Mouse (Mus musculus) urinary bladder, postnatal 25 days (tissue): ENCODE data around the gene Mogs.

Experiments
- DNase-seq: peaks from one replicate; pipeline ENCODE4 v3.0.0; 2022; ENCODE audit warnings: low spot score

The Mogs gene

DNA sequence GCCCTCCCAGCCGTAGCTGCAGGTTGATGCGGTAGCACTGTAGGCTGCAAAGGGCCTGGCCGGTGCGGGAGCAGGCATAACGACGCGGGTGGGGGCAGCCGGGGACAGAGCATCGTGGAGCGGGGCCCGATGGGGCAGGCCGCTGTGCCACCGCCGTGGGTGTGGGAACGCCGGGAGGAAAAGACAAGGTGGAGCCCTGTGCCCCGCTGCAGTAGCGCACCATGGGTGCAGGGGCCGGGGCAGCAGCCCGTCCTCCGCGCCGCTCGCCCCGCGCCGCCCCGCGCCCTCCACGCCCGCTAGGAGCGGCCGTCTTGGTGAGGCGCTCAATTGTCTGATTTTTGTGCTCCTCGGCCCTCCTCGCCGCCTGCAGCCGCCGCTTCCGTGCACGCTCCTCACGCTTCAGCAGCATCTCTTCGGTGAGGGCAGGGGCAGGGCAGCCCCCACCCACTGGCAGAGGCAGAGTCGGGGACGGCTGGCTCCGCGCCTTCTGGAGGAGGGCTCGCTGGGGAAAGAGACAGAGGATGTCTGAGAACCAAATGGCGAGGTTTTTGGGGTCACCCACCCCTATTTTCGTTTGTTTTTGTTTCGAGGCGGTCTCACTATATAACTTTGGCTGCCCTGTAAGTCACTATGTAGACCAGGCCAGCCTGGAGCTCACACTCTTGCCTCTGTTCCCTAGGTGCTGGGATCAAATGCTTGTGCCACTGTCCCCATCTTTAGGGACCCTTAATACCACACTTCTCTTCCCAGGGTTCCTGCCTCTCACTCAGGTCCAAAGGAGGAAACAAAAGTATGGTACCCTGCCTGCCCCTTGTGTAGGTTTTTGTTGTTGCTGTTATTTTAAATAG, 6.8 kb downstream of the Mogs start:
- no peak for DNase-seq

DNA sequence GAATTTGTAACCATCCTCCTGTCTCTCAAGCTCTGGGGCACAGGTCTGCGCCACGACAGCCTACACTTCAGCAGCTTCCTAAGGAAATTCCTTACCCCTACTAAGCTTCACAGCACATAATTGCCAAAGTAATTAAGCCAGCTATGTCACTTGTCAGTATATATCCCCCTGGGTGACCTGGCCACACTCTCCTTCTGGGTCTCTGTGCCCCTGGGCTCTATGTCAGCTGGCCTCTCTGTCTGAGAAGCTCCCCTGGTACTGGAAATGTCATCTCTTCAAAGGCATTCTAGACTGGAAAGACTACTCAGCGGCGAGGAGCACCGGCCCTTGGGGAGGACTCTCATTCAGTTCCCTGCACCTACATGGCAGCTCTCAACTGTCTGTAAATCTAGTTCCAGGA, 7.7 kb downstream of the Mogs start:
- DNase-seq: no peak

DNA sequence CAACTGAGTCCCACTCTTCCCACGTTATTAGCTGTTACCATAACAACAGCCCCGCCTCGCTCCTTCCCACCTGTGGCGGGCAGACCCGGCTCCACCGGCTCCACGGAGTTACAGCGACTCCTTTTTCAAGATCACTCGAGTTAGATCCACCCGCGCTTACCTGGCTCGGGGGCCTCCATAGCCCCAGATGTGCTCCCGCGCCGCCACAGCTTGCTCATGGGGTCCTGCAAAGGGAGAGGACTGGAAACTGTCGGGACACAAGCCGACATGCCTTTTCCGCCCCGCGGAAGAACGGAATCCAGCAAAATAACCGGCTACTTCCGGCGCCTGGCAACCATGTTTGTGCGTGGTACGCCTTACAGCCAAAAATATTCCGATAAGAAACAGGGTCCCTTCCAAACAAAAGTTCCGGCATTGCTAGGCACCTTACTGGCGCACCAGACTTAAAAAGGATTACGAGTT, 9.6 kb downstream of the Mogs start:
- peak; percentile 86 for DNase-seq

DNA sequence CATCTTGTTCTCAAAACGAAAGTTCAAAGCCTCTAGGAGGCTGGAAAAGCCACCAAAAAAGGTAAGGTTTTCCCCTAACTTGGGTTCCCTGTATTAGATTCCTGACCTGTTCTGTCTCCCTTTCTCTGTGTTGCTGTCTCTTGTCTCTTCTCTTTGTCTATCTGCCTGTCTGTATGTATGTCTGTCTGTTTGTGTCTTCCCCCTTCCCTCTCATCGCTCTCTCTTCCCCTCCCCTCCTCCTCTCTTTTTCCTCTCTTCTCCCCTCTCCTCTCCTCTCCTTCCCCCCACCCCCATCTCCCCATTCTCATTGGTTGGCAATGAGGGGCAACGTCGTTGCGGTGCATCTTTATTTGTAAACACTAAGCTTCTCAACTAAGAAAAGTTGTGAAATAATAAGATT, 10.0 kb downstream of the Mogs start, which contains the start of gene Ino80b:
Gene Ino80b (minus strand): TSS at position 101 of the 400 bp plus-strand sequence.
- DNase-seq: no peak

DNA sequence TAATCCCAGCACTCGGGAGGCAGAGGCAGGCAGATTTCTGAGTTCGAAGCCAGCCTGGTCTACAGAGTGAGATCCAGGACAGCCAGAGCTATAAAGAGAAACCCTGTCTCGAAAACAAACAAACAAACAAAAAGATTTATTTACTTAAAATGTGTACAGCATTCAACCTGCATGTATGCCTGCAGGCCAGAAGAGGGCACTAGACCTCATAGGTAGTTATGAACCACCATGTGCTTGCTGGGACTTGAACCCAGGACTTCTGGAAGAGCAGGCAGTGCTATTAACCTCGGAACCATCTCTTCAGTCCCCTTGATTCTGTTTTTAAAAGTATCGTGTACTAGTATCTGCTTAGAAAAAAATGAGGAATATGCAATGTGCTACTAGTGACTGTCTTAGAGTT, 12.1 kb downstream of the Mogs start:
- no peak for DNase-seq

DNA sequence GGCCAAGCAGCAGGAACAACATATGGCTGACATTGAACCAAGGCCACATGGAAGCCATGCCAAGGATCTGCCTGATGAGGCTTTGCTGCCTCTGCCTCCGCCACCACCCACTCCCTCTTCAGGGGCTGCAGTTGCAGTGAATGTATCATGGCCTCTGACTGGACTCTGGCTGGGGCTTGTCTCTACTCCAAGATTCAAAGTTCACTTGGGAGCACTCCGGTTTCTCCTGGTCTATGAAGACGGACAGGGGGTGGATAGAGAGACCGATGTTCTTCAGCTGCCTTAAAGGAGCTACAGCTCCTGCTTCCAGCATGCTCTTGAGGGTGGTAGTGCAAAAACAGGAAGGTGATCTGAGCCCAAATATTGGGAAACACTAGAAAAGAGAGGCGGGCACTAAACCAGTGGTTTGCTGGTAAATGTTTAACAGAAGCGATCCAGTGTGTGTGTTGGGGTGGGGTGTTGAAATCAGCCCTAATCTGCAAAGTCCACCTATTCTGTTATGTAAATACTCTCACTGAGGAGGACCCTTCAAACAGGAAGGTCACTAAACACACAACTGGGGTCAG, 16.3 kb downstream of the Mogs start:
- no peak for DNase-seq

DNA sequence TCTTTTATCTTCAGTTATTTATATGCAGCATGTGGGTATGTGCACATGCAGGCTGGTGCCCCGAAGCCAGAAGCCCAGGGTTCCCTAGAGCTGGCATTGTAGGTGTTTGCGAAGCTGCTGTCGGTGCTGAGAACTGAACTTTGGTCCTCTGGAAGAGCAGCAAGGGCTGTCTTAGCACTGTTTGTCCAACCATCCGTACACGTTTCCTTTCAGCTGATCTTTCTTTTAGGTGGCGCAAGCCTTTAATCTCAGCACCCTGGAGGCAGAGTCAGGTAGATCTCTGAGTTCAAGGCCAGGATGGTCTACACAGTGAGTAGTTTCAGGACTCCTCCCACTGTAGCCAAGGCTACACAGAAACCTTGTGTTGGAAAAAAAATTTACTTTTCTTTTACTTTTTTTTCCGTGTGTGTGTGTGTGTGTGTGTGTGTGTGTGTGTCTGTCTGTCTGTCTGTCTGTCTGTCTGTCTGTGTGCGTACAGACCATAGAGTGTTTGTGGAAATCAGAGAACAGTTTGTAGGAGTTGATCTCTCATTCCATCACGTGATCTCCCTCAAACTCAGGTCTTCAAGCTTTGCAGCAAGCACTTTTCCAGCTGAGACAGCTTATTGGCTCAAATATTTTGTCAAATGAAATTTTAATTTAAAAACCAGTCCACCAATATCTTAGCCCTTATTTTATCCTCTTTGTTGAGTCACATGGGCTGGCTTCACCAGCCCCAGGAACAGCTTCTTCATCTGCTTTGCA, 17.1 kb downstream of the Mogs start:
- no peak for DNase-seq

DNA sequence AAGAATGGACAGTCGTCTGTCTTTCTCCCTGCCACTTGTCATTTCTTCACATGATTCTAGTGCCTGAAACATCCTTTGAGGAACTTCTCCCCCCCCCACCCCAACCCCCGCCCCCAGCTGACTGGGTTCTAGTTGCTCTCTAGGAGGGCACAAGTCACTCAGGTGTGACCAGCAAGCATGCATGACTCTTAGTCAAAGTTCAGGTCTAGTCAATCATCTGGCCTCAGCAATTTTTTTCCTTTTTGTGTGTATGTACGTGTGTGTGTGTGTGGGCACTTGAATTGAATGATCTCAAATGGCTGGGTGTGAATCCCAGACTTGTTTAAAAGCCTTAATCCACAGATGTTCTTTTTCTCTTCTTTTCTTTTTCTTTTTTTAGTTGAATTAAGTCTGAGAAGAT, 18.9 kb downstream of the Mogs start:
- DNase-seq: no peak

DNA sequence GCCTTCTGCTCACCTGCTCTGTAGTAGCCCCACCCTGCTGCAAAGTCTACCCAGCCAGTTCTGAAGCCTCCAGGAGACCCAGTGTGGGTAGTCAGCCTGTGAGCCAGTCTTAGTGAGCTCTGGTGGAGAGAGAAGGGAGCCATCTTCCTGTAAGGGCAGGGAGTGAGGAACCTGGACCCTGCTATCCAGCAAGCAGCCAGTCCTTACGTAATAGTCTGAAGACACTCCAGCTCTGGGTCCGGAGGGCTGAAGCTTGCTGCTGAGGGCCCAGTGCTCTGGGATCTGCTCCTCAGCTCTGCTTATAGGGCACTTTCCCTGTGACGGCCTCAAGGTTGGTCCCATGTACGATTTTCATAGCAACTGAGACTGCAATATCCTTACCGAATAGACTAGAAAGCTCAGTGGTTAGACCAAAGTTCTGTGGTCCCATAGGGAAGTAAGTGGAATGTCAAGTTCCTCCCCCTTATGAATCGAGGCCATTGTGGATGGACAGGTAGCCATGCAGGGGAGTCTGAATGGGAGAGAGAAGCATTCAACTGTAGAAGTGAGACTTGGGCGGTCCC, 19.7 kb downstream of the Mogs start, which contains the start of gene Rtkn:
Gene Rtkn (plus strand): TSS at position 513 of the 563 bp plus-strand sequence.
- DNase-seq: no peak

DNA sequence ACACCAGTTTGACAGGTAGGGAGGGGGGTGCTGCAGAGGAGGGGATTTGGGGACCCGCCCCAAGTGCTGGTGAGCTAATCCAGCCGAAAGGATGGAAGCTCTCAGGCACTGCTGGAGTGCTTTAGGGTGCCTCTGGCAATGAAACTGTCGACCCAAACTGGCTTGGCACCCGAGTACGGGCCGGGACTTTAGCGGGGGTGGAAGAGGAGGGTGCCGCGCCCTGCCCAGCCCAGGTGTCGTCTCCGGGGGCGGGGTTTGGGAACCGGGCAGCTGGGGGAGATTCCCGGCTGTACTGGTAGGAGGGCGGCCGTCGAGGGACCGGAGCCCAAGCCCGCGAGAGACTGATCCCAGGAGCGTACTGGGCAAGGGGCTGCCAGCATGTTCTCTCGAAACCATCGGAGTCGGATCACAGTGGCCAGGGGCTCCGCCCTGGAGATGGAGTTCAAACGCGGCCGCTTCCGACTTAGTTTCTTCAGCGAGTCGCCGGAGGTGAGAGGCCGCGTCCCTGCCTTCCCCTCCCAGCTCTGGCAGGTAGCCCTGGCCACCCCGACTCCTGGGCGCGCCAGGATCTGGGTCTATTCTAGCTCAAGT, 20.4 kb downstream of the Mogs start:
- peak; percentile 41 for DNase-seq

DNA sequence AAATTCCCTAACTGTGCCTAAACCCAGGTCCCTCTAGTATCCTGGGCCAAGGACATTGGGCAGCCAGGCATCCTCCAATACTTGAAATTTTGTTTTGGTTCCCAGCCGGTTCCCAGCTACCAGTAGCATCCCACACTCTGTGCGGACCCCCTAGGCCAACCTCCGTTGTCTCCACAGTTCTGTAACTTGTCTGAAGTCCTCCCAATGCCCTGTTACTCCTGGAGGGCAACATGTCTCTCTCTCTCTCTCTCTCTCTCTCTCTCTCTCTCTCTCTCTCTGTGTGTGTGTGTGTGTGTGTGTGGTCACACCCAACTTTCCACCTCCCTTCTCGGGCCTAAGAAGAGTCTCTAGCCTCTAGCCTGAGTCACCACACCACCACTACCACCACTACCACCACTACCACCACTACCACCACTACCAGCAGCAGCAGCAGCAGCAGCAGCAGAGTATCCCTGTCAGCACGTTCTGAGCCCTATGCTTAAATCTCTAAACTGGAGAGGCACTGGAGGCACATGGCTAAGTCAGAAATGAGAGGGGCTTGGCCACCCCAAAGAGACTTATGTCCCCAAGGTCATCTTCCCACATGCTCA, 21.1 kb downstream of the Mogs start:
- DNase-seq: no peak

DNA sequence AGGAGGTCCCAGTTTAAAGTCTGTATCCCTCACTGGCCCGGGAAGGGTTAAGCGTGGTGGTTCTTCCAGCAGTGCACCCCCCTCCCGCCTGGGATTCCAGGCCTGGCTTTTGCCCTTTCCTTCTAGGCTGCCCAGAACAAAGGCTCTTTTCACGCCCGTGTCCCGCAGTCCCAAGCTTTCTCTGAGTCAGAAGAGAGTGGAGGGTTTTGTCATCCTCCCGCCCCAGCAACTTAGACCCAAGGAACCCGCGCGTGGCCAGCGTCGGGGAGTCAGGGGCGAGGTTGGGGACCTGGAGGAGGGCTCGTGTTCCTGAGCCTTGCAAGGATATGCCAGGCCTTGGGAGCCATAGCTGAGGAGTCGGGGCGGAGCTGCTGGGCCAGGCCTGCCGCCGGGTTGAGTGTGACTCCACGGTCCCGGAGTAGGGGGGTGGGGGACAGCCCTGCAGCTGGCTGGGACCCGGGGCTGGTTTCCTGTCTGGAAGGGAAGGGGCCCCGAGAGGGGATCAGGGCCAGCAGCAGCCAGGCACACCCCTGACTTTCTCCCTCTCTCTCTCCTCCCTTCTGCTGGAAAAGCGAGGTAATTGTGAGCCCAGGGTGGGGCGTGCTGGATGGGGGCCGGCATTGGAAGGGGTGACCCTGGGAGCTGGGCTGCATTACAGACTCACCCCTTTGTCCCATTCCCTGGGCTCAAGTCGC, 21.7 kb downstream of the Mogs start:
- peak; percentile 54 for DNase-seq

DNA sequence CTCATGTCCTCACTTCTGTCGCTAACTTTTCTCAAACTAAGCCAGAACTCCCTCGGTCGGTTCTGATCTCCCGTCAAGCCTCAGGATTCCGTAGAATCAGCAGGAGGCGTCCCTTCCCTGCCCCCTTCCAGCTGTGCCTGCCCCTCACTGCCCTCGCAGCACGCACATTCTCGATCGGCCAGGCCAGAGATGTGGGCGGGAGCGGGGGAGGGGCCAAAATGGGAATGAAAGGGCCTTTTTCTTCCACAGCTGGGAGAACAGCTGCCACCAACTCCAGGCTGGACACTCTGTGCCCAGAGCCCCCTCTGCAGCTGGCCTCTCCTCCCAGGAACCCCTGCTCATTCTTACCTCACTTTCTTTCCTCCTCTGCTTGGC, 22.3 kb downstream of the Mogs start:
- DNase-seq: peak; percentile 73

DNA sequence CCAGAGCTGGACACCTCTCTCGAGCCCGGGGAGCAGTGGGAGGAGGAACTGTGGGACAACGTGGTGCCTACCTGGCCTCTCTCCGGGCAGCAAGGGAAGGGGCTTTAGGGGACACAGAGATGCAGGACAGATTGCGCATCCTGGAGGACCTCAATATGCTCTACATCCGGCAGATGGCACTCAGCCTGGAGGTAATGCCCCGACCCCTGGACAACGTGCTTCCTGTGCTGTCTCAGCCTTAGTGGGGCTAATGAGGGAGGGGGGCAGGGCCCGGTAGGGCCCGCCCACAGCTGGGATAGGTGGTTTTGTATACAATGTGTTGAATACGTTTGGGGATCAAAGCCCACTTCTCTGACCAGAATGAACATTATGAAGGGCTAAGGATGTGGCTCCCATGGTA, 22.8 kb downstream of the Mogs start:
- no peak for DNase-seq

DNA sequence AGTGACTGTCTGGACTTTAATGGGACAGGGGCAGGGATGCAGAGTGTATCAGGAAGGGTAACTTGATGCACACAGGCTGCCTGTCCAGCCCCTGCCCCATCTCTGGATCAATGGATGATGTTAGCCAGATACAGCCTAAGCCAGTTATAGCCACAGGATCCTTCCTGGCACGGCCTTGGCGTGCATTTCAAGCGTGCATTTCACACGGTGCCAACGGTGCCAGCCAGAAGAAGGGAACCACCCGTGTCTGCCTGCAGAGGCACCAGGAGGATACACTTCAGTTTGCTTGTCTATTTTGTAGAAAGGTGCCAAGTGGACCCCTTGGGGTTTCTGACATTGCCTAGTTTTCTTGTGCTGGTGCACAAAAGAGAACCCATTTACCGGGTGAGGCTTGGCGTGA, 24.7 kb downstream of the Mogs start:
- no peak for DNase-seq

DNA sequence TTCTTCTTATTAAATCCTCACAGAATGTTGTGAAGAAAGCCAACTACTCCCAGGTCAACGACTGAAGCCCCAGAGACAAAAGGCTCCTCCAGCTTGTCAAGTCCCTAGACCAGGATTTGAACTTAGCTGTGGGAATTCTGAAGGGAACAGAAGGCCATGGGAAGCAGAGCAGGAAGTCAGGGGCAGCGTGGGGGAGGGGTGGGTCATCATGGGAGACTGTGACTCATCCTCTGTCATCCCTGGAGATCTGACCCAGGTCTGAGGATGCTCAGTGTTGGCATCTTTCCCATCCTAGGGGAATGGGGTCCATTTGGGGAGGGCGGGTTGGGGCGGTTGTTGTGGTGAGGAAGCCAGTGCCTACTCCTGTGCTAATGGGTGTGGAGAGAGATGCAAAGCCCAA, 26.3 kb downstream of the Mogs start:
- DNase-seq: no peak

DNA sequence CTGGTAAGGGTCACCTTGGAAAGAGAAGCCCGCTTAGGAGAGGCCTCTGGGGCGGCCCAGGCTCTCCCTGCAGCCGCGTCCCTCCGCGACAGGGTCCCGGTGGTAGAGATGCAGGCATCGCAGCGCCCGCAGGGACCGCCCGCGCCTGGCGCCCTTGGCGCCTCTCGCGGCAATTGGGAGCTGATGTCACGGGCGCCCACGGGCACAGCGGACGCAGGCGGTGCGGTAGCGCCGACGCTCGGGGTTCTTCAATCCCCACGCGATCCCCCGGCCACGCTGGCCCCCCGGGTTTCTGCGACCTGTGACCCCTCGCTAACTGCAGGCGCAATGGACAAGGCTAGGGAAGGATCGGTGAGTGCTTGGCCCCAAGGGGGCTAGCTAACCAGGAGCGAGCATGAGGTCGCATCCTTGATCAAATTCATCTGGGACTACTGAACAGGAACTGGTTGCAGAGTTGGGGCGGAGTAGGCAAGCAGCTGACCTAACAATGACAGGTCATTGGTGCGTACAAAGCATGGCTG, 27.0 kb downstream of the Mogs start:
- DNase-seq: no peak

DNA sequence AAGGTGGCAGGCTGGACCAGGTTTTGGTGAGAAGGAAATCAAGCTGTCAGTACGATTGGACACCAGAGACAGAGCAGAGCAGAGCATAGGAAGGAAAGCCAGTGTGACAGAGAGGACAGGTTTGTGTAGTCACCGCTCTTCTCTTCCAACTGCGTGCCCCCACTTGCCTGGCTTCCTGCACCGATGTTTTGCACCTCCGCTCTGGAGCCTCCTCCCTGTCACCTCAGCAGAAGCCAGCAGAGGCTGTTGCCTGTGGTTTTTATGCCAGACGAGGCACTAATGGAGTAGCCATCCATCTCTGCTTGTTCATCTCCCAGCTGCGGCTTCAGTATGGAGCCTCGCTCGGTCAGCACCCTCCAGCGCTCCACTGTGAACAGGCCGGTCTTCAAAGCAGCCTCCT, 27.6 kb downstream of the Mogs start:
- no peak for DNase-seq

DNA sequence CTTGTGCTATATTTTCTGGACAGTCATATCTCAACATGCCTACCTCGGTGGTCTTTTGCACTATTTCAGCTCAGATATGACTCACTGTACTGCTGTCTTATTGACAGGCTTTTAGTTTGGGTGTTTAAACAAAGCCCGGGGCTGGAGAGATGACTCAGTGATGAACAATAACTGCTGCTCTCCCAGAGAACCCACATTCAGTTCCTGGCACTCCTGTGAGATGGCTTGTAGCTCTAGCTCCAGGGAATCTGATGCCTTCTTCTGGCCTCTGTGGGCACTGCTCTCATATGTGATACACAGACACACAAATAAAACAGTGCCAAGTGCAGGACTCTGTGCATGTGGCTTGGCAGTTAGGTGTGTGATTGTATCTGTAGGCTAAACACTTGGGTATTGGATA, 29.9 kb downstream of the Mogs start:
- DNase-seq: no peak

DNA sequence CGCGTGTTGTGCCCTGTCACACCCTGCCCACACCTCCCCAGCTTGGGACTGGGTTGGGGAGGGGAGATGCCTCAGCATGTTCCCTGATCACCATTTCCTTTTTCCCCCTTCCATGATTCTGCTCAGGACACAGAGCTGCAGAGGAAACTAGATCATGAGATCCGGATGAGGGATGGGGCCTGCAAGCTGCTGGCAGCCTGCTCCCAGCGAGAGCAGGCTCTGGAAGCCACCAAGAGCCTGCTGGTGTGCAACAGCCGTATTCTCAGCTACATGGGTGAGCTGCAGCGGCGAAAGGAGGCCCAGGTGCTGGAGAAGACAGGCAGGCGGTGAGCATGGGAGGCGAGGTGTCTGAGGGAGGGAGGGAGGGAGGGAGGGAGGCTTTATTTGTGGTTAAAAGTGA, 30.5 kb downstream of the Mogs start:
- no peak for DNase-seq

DNA sequence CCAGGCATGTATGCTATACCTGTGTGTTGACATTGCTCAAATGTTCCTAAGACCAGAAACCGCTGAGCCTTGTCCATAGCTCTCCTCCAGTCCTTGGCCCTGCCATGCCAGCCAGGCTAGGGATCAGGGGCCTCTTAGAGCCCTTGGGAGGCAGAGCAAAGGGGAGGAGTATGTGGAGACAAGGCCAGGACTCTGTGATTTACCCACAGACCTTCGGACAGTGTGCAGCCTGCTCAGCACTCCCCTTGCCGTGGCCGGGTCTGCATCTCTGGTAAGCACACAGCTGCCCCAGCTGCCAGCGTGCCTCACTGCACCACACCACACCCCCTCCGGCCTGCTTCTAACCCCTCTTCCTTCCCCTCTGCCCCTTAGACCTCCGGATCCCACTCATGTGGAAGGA, 32.0 kb downstream of the Mogs start:
- no peak for DNase-seq
